Mouse (Mus musculus) MEL (cell line): ENCODE data around the gene Polr2h. TPM values are rescaled to one million over a fixed set of nuclear protein-coding genes. Genes with fewer than 3 reads are reported as not detected.

Source experiments
- DNase-seq: peaks from one replicate; pipeline ENCODE4 v3.0.0; 2011; ENCODE audit warnings: low read depth, low spot score
- H3K27ac ChIP-seq: 2 replicates; pipeline ENCODE4 v1.5.1; 2012; ENCODE audit warnings: low read depth, mild to moderate bottlenecking, control low read depth, low read length, moderate library complexity; ENCODE audit not compliant: control insufficient read depth
- H3K27me3 ChIP-seq, 2 experiments: fragments of 150-350 bp in 1 of 2; sonication (generic) in 1 of 2; 2 replicates each; pipeline ENCODE4 v1.6.1; 2012; ENCODE audit warnings: low read length in 2 of 2, mild to moderate bottlenecking in 2 of 2, improper control_type of control experiment in 1 of 2, moderate library complexity in 1 of 2; ENCODE audit not compliant: insufficient read depth in 2 of 2, control insufficient read depth in 1 of 2
- H3K36me3 ChIP-seq, 2 experiments: 2 replicates each; pipeline ENCODE4 v1.6.1; 2012 to 2014; ENCODE audit warnings: low read length in 2 of 2, improper control_type of control experiment in 1 of 2, inconsistent platforms in 1 of 2, mild to moderate bottlenecking in 1 of 2; ENCODE audit not compliant: insufficient read depth in 2 of 2, control insufficient read depth in 1 of 2
- H3K4me1 ChIP-seq, 2 experiments: fragments of 150-350 bp in 1 of 2; sonication (generic) in 1 of 2; 2 replicates each; pipeline ENCODE4 v1.6.1; 2012; ENCODE audit warnings: low read length in 2 of 2, improper control_type of control experiment in 1 of 2, mild to moderate bottlenecking in 1 of 2; ENCODE audit not compliant: insufficient read depth in 2 of 2, control insufficient read depth in 1 of 2
- H3K4me3 ChIP-seq, 2 experiments: fragments of 150-350 bp in 1 of 2; sonication (generic) in 1 of 2; 2 replicates each; pipeline ENCODE4 v1.5.1; 2012; ENCODE audit warnings: low read depth in 2 of 2, low read length in 2 of 2, mild to moderate bottlenecking in 2 of 2, moderate library complexity in 2 of 2, control low read depth in 1 of 2, improper control_type of control experiment in 1 of 2; ENCODE audit not compliant: control insufficient read depth in 1 of 2, insufficient read depth in 1 of 2
- H3K79me2 ChIP-seq: 2 replicates; pipeline ENCODE4 v1.6.1; 2012; ENCODE audit warnings: mild to moderate bottlenecking, low read length, moderate library complexity; ENCODE audit not compliant: control insufficient read depth, poor library complexity, insufficient read depth
- H3K9ac ChIP-seq: 2 replicates; pipeline ENCODE4 v1.6.1; 2012; ENCODE audit warnings: low read depth, mild to moderate bottlenecking, control low read depth, low read length, moderate library complexity; ENCODE audit not compliant: control insufficient read depth, poor library complexity, severe bottlenecking
- H3K9me3 ChIP-seq: fragments of 150-350 bp; sonication (generic); replicated peaks from 2 replicates; pipeline ENCODE4 v1.6.1; 2012; ENCODE audit warnings: mild to moderate bottlenecking, low read length, improper control_type of control experiment, moderate library complexity; ENCODE audit not compliant: insufficient read depth
- BHLHE40 ChIP-seq: IDR thresholded peaks from 2 replicates; pipeline ENCODE4 v1.6.1; 2012; ENCODE audit warnings: low read depth, mild to moderate bottlenecking, inconsistent platforms, low read length, improper control_type of control experiment, borderline replicate concordance
- CHD1 ChIP-seq: IDR thresholded peaks from 2 replicates; pipeline ENCODE4 v1.6.1; 2012; ENCODE audit warnings: low read depth, mild to moderate bottlenecking, inconsistent platforms, low read length, improper control_type of control experiment
- CHD2 ChIP-seq: IDR thresholded peaks from 2 replicates; pipeline ENCODE4 v1.6.1; 2011; ENCODE audit warnings: low read length, improper control_type of control experiment
- CTCF ChIP-seq, 3 experiments: IDR thresholded peaks in 2 of 3; conservative IDR thresholded peaks in 1 of 3; 2 replicates each; pipeline ENCODE4 v1.5.1; 2011 to 2012; ENCODE audit warnings: low read length in 3 of 3, low read depth in 2 of 3, mild to moderate bottlenecking in 2 of 3, improper control_type of control experiment in 1 of 3, inconsistent platforms in 1 of 3, mixed read lengths in 1 of 3, moderate library complexity in 1 of 3; ENCODE audit not compliant: control insufficient read depth in 1 of 3, insufficient read depth in 1 of 3, poor library complexity in 1 of 3, severe bottlenecking in 1 of 3
- E2F4 ChIP-seq: IDR thresholded peaks from 2 replicates; pipeline ENCODE4 v1.6.1; 2011; ENCODE audit warnings: low read depth, low read length, improper control_type of control experiment, borderline replicate concordance
- ETS1 ChIP-seq: IDR thresholded peaks from 2 replicates; pipeline ENCODE4 v1.6.1; 2012; ENCODE audit warnings: low read depth, mild to moderate bottlenecking, inconsistent platforms, low read length, improper control_type of control experiment, moderate library complexity
- GABPA ChIP-seq: IDR thresholded peaks from 2 replicates; pipeline ENCODE4 v1.6.1; 2012; ENCODE audit warnings: low read depth, mild to moderate bottlenecking, inconsistent platforms, low read length, improper control_type of control experiment, moderate library complexity
- HCFC1 ChIP-seq: IDR thresholded peaks from 2 replicates; pipeline ENCODE4 v1.6.1; 2012; ENCODE audit warnings: low read depth, mild to moderate bottlenecking, inconsistent platforms, low read length, improper control_type of control experiment, moderate library complexity
- KAT2A ChIP-seq: conservative IDR thresholded peaks from 2 replicates; pipeline ENCODE4 v1.6.1; 2012; ENCODE audit warnings: low read depth, low read length, improper control_type of control experiment, inconsistent platforms
- MAFK ChIP-seq: IDR thresholded peaks from 2 replicates; pipeline ENCODE4 v1.6.1; 2011; ENCODE audit warnings: low read depth, mild to moderate bottlenecking, low read length, improper control_type of control experiment, borderline replicate concordance
- MAX ChIP-seq: IDR thresholded peaks from 2 replicates; pipeline ENCODE4 v1.6.1; 2011; ENCODE audit warnings: low read length, improper control_type of control experiment
- MEF2A ChIP-seq: IDR thresholded peaks from 2 replicates; pipeline ENCODE4 v1.6.1; 2014; ENCODE audit warnings: low read depth, mild to moderate bottlenecking, inconsistent platforms, low read length, improper control_type of control experiment; ENCODE audit not compliant: poor library complexity, insufficient replicate concordance, severe bottlenecking; ENCODE audit errors: extremely low read depth
- MYC ChIP-seq: IDR thresholded peaks from 2 replicates; pipeline ENCODE4 v1.6.1; 2011; ENCODE audit warnings: low read depth, mild to moderate bottlenecking, low read length, improper control_type of control experiment, moderate library complexity
- NELFE ChIP-seq: IDR thresholded peaks from 2 replicates; pipeline ENCODE4 v1.6.1; 2011; ENCODE audit warnings: low read depth, low read length, improper control_type of control experiment
- NRF1 ChIP-seq: IDR thresholded peaks from 2 replicates; pipeline ENCODE4 v1.6.1; 2014; ENCODE audit warnings: low read depth, mild to moderate bottlenecking, inconsistent platforms, low read length, improper control_type of control experiment, moderate library complexity; ENCODE audit not compliant: poor library complexity, insufficient read depth, severe bottlenecking
- POLR2AphosphoS5 ChIP-seq: IDR thresholded peaks from 2 replicates; pipeline ENCODE4 v1.6.1; 2012; ENCODE audit warnings: low read depth, borderline replicate concordance, mild to moderate bottlenecking, inconsistent platforms, low read length, moderate library complexity, mixed read lengths
- SIN3A ChIP-seq: IDR thresholded peaks from 2 replicates; pipeline ENCODE4 v1.6.1; 2012; ENCODE audit warnings: low read length, improper control_type of control experiment, inconsistent platforms
- SMC3 ChIP-seq: IDR thresholded peaks from 2 replicates; pipeline ENCODE4 v1.6.1; 2011; ENCODE audit warnings: low read depth, low read length, improper control_type of control experiment
- TAL1 ChIP-seq: IDR thresholded peaks from 2 replicates; pipeline ENCODE4 v1.6.1; 2012; ENCODE audit warnings: mild to moderate bottlenecking, inconsistent platforms, low read length, moderate library complexity, mixed read lengths
- TCF12 ChIP-seq: IDR thresholded peaks from 2 replicates; pipeline ENCODE4 v1.6.1; 2014; ENCODE audit warnings: low read depth, mild to moderate bottlenecking, inconsistent platforms, low read length, improper control_type of control experiment, moderate library complexity
- UBTF ChIP-seq: IDR thresholded peaks from 2 replicates; pipeline ENCODE4 v1.6.1; 2012; ENCODE audit warnings: low read depth, mild to moderate bottlenecking, inconsistent platforms, low read length, improper control_type of control experiment, moderate library complexity, borderline replicate concordance; ENCODE audit not compliant: insufficient read depth
- USF1 ChIP-seq: IDR thresholded peaks from 2 replicates; pipeline ENCODE4 v1.6.1; 2014; ENCODE audit warnings: low read depth, mild to moderate bottlenecking, inconsistent platforms, low read length, improper control_type of control experiment, moderate library complexity
- USF2 ChIP-seq, 2 experiments: IDR thresholded peaks; 2 replicates each; pipeline ENCODE4 v1.6.1; 2011 to 2012; ENCODE audit warnings: improper control_type of control experiment in 2 of 2, low read length in 2 of 2, borderline replicate concordance in 1 of 2, inconsistent platforms in 1 of 2, low read depth in 1 of 2, mild to moderate bottlenecking in 1 of 2; ENCODE audit not compliant: insufficient read depth in 1 of 2
- ZC3H11A ChIP-seq: IDR thresholded peaks from 2 replicates; pipeline ENCODE4 v1.6.1; 2012; ENCODE audit warnings: low read depth, mild to moderate bottlenecking, inconsistent platforms, low read length, improper control_type of control experiment
- ZKSCAN1 ChIP-seq: IDR thresholded peaks from 2 replicates; pipeline ENCODE4 v1.6.1; 2012; ENCODE audit warnings: low read depth, mild to moderate bottlenecking, inconsistent platforms, low read length, improper control_type of control experiment, moderate library complexity
- ZNF384 ChIP-seq: IDR thresholded peaks from 2 replicates; pipeline ENCODE4 v1.6.1; 2012; ENCODE audit warnings: low read depth, mild to moderate bottlenecking, inconsistent platforms, low read length, improper control_type of control experiment
- polyA plus RNA-seq, 2 experiments: library from polyadenylated mRNA; stranded (reverse) in 1 of 2; unstranded in 1 of 2; fragments of >175 nt in 1 of 2; fragments of >200 nt in 1 of 2; gene quantifications; 2 replicates each; pipeline versions ENCODE4 v1.2.1 to v1.2.4; 2012; ENCODE audit warnings: low replicate concordance in 2 of 2, low read depth in 1 of 2; ENCODE audit not compliant: insufficient read length in 2 of 2, insufficient read depth in 1 of 2, missing spikeins in 1 of 2
- total RNA-seq: library from RNA; depleted of rRNA; stranded (reverse); fragments of 300-350 nt; gene quantifications from 2 replicates; pipeline ENCODE4 v1.2.3, GENCODE M21; 2012

The Polr2h gene
- total and polyA plus RNA-seq, 3 experiments, result 95.4 to 180 TPM; not detected in 1

DNA sequence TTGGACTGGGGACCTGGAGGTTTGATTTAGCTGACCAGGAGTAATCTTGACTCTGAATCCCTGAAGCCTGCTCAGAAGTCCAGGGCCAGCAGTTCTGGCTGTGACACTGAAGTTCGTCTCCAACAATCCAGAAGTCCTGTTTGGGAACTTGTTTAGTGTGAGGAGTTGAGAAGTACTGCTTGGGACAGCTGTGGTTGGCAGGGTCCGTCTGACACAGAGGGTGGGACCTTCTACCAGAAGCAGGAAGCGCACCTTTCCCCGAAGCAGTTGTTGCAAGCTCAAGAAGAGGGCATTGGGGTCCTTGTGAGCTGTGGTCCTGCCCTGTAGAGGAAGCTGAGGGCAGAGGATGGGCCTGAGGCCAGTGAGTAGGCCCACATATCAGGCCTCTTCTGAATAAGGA, 8.3 kb downstream of the Polr2h start:
- Histone ChIP-seq H3K9ac (no peak overlapping the region), H3K27me3 (no peaks in the 10 kb centered on the region; a peak in 1 of 4 replicates), H3K9me3 (no peaks in the 10 kb centered on the region), H3K79me2 (no peaks in the 10 kb centered on the region), H3K4me3 (no peak overlapping the region), H3K4me1 (no peaks in the 10 kb centered on the region), H3K27ac (no peak overlapping the region), H3K36me3 (no peaks in the 10 kb centered on the region; a peak in 1 of 4 replicates)
- no peak for DNase-seq
- TF ChIP-seq TCF12 (no peak), MEF2A (no peak), SIN3A (no peak), MAX (no peak), BHLHE40 (no peak), MAFK (no peak), KAT2A (no peak), E2F4 (no peak), UBTF (no peak), CHD2 (no peak), NELFE (no peak), ETS1 (no peak), TAL1 (no peak)

DNA sequence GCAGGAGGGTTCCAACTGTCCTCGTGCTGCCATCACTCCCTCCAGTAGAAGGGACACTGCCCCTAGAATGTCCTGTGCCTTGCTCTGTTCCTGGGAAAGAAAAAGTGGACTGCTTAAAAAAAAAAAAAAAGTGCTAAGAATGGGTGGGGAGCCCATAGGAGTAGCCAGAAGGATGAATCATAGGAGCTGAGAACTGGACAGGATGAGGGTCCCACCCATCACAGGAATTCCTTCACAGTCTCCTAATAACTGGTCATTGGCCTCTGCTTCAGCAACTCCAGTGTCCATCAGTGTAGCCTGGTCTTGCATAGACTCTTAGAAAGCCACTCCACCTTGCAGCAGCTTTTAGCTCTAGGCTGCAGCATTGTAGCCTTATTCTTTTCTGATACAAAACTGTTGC, 8.9 kb downstream of the Polr2h start:
- Histone ChIP-seq H3K36me3 (no peaks in the 10 kb centered on the region), H3K9ac (no peak overlapping the region), H3K9me3 (no peaks in the 10 kb centered on the region), H3K27ac (no peak overlapping the region), H3K27me3 (no peaks in the 10 kb centered on the region; a peak in 1 of 4 replicates), H3K4me1 (no peaks in the 10 kb centered on the region), H3K79me2 (no peaks in the 10 kb centered on the region), H3K4me3 (no peak overlapping the region)
- DNase-seq, result no peak
- TF ChIP-seq NELFE (no peak), CHD1 (no peak), TCF12 (no peak), BHLHE40 (no peak), ZNF384 (no peak), MAX (no peak), USF2 (IDR thresholded peaks at IDR 0.05; ENCODE audit: borderline replicate concordance in 1 of 2, insufficient read depth in 1 of 2, low read depth in 1 of 2, low read length in 2 of 2) (no peak), GABPA (no peak), ETS1 (no peak), SIN3A (no peak), NRF1 (no peak), ZKSCAN1 (no peak), USF1 (no peak), CTCF (IDR thresholded peaks at IDR 0.05 in 2 of 3, conservative IDR thresholded peaks at IDR 0.05 in 1 of 3; ENCODE audit: control insufficient read depth in 1 of 3, insufficient read depth in 1 of 3, low read depth in 2 of 3, low read length in 3 of 3, poor library complexity in 1 of 3, severe bottlenecking in 1 of 3) (no peak), MAFK (no peak), MYC (no peak), SMC3 (no peak), HCFC1 (no peak), ZC3H11A (no peak), POLR2AphosphoS5 (no peak)
